Mouse (Mus musculus) hindbrain, embryonic 12.5 days (tissue): ENCODE data around the gene Art4. TPM values are rescaled to one million over a fixed set of nuclear protein-coding genes. Genes with fewer than 3 reads are reported as not detected.

Experiments
- ATAC-seq: fragments of 200-750 bp; cut with Nextera tagmentation; 2 replicates; pipeline ENCODE4 v1.8.0; 2017; ENCODE audit warnings: moderate TSS enrichment; ENCODE audit not compliant: low FRiP score
- H3K27ac ChIP-seq: fragments of 300-500 bp; sonication (generic); 2 replicates; pipeline ENCODE4 v1.5.1; 2016; ENCODE audit warnings: mild to moderate bottlenecking
- H3K27me3 ChIP-seq: fragments of 300-500 bp; sonication (generic); 2 replicates; pipeline ENCODE4 v1.6.1; 2016; ENCODE audit warnings: mild to moderate bottlenecking
- H3K36me3 ChIP-seq: fragments of 300-500 bp; sonication (generic); 2 replicates; pipeline ENCODE4 v1.6.1; 2016; ENCODE audit warnings: mild to moderate bottlenecking
- H3K4me1 ChIP-seq: fragments of 300-500 bp; sonication (generic); 2 replicates; pipeline ENCODE4 v1.6.1; 2016
- H3K4me2 ChIP-seq: fragments of 300-500 bp; sonication (generic); replicated peaks from 2 replicates; pipeline ENCODE4 v1.6.1; 2016; ENCODE audit warnings: mild to moderate bottlenecking
- H3K4me3 ChIP-seq: fragments of 300-500 bp; sonication (generic); 2 replicates; pipeline ENCODE4 v1.5.1; 2016; ENCODE audit warnings: mild to moderate bottlenecking
- H3K9ac ChIP-seq: fragments of 300-500 bp; sonication (generic); 2 replicates; pipeline ENCODE4 v1.6.1; 2016; ENCODE audit warnings: mild to moderate bottlenecking, moderate library complexity
- H3K9me3 ChIP-seq: fragments of 300-500 bp; sonication (generic); replicated peaks from 2 replicates; pipeline ENCODE4 v1.6.1; 2016; ENCODE audit warnings: mild to moderate bottlenecking
- WGBS: fragments of 180-500 bp; shearing (Covaris S2); methylation state at CpG from one replicate; pipeline ENCODE4 v1.1.7; 2016; 5-methylcytosine and 5-hydroxymethylcytosine counted together
- polyA plus RNA-seq: library from polyadenylated mRNA; unstranded; fragments of >200 nt; fragmentation: Nextera tagmentation; extraction: Ambion mirVana; gene quantifications from 2 replicates; pipeline ENCODE4 v1.2.1, GENCODE M21; 2016

The Art4 gene
- polyA plus RNA-seq = 0.47 and 0.75 TPM in 2 replicates

DNA sequence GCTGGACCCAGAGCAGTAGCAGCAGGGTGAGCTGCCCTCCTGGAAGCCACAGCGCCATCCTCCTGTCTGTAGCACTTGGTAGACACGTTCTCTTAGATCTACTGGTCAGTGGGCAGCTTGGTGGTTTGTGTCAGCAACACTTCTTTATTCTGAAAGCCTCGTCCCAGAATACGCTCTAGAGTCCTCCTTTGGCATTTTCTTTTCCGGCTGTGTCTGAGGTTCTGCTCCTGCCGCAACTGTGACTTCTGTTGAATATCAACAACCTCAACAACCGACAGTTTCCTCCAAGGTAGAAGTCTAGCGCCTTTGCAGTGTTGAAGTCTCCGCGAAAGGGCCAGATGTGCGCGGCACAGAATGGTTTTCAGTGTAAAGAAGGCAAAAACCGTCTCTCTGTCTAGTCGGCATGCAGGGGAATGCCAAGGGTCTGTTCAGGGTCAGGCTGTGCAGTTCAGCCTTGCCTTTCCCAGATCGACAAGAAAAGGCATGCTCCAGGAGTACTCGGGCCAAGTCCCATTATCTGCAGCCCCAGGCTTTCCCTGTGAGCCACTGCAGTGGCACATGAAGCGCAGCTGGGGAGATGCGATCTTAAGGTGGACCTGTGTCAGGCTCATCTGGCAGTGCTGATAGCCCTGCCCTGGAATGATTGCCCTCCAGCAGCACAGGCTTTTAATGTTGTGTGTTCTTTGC is at the start of gene Art4:
Art4 (minus strand) TSS at position 548 of the 687 bp plus-strand sequence.
- Histone ChIP-seq H3K36me3 (no peaks in the 10 kb centered on the region), H3K27ac (no peak within 1 kb of the TSS), H3K4me3 (no peak within 1 kb of the TSS), H3K4me2 (no peak within 1 kb of the TSS), H3K27me3 (no peaks in the 10 kb centered on the region), H3K9me3 (no peaks in the 10 kb centered on the region), H3K9ac (no peak within 1 kb of the TSS), H3K4me1 (peaks cover 4% of the 10 kb centered on the region; the same call in 1 of the 2 replicates)
- 68% methylated on average over 18 of the region's 18 CpGs for WGBS
- ATAC-seq = no peak

- H3K27ac ChIP-seq = no peak overlapping the region
- no peak for ATAC-seq
- peaks cover 3% of the 10 kb centered on the region for H3K4me1 ChIP-seq
- H3K4me3 ChIP-seq = no peak overlapping the region
- H3K36me3 ChIP-seq = no peaks in the 10 kb centered on the region
- H3K27me3 ChIP-seq = no peaks in the 10 kb centered on the region
- H3K9ac ChIP-seq = no peak overlapping the region
- H3K9me3 ChIP-seq = no peaks in the 10 kb centered on the region
- 67% methylated on average over 10 of the region's 10 CpGs for WGBS
- no peak overlapping the region for H3K4me2 ChIP-seq
These were observed 49.4 kb upstream of the Art4 start for GRCm38 (mm10) chr6:136906937-136907293.

- H3K9ac ChIP-seq = no peak overlapping the region
- peaks cover 3% of the 10 kb centered on the region for H3K4me1 ChIP-seq
- H3K4me2 ChIP-seq = no peak overlapping the region
- H3K27me3 ChIP-seq = no peaks in the 10 kb centered on the region
- no peaks in the 10 kb centered on the region for H3K36me3 ChIP-seq
- H3K9me3 ChIP-seq = no peaks in the 10 kb centered on the region
- H3K27ac ChIP-seq = no peak overlapping the region
- H3K4me3 ChIP-seq = no peak overlapping the region
- 81% methylated on average over 19 of the region's 19 CpGs for WGBS
- no peak for ATAC-seq
These were observed 48.9 kb upstream of the Art4 start for GRCm38 (mm10) chr6:136906283-136906936.

GRCm38 (mm10) chr6:136903885-136904470 is 46.4 kb upstream of the Art4 start:
- no peak overlapping the region for H3K27ac ChIP-seq
- 65% methylated on average over 8 of the region's 8 CpGs for WGBS
- no peaks in the 10 kb centered on the region for H3K9me3 ChIP-seq
- ATAC-seq = no peak
- no peaks in the 10 kb centered on the region for H3K27me3 ChIP-seq
- H3K36me3 ChIP-seq = no peaks in the 10 kb centered on the region
- H3K4me3 ChIP-seq = no peak overlapping the region
- no peak overlapping the region for H3K9ac ChIP-seq
- peaks cover 3% of the 10 kb centered on the region for H3K4me1 ChIP-seq
- H3K4me2 ChIP-seq = no peak overlapping the region

DNA sequence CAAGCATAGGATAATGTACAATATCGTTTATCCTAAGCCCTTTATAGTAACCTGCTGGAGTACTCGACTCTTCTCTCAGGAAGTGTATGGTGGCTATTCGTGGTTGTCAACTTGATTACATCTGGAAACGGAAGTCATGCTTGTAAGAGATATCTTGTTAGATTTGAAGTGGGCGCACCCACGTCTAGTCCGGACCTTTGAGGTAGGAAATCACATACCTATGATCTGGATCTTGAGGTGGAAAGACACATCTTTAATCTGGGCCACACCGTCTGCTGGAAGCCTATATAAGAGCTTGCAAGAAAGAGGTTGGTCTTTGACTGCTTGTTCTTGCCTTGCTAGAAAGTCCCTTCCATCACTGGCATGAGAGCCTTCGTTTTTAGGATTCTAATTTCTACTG is 45.0 kb upstream of the Art4 start:
- Histone ChIP-seq H3K4me2 (no peak overlapping the region), H3K27me3 (no peaks in the 10 kb centered on the region), H3K27ac (no peak overlapping the region), H3K4me3 (no peak overlapping the region), H3K9ac (no peak overlapping the region), H3K4me1 (peaks cover 3% of the 10 kb centered on the region), H3K36me3 (no peaks in the 10 kb centered on the region), H3K9me3 (no peaks in the 10 kb centered on the region)
- no peak for ATAC-seq
- WGBS = 91% methylated on average over 9 of the region's 9 CpGs

- Histone ChIP-seq H3K4me1 (no peaks in the 10 kb centered on the region), H3K36me3 (no peaks in the 10 kb centered on the region), H3K9me3 (no peaks in the 10 kb centered on the region), H3K4me2 (no peak overlapping the region), H3K27me3 (no peaks in the 10 kb centered on the region), H3K4me3 (no peak overlapping the region), H3K27ac (no peak overlapping the region), H3K9ac (no peak overlapping the region)
- WGBS = 80% methylated on average over 2 of the region's 2 CpGs
- no peak for ATAC-seq
These were observed 43.5 kb upstream of the Art4 start for GRCm38 (mm10) chr6:136901010-136901409.

DNA sequence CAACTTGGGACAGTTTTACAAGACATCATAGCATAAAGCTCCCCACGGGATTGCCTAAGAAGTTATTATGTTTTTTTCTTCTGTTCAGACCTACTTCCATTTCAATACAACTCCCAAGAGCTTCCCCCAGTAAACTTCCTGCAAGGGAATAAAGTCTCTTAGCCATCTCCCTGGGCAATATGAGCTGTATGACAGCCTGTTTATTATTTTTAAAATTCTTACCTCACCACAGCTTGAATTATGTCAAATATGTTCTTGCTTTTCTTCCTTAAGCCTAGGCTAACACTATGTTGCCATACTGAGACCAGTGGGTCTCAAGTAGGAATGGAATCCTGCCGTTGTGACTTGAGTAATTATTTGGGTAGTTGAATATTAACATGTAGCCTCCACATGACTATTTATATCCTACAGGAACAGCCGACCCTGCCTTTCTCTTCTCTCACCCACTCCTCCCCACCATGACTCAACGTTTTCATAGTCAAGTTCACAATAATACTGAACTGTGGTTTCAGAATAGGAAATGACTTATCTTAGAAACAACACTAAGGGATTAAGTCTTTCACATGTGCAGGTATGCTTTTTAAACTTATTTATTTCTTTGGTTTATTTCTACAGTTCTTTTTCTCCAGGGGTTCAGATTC is 43.0 kb upstream of the Art4 start:
- no peak overlapping the region for H3K4me2 ChIP-seq
- H3K9ac ChIP-seq = no peak overlapping the region
- H3K9me3 ChIP-seq = no peaks in the 10 kb centered on the region
- no peak overlapping the region for H3K27ac ChIP-seq
- WGBS = 72% methylated on average over 4 of the region's 4 CpGs
- H3K4me3 ChIP-seq = no peak overlapping the region
- ATAC-seq = no peak
- no peaks in the 10 kb centered on the region for H3K36me3 ChIP-seq
- H3K27me3 ChIP-seq = no peaks in the 10 kb centered on the region
- no peaks in the 10 kb centered on the region for H3K4me1 ChIP-seq

- H3K4me3 ChIP-seq = no peak overlapping the region
- no peaks in the 10 kb centered on the region for H3K36me3 ChIP-seq
- H3K4me1 ChIP-seq = no peaks in the 10 kb centered on the region
- H3K27ac ChIP-seq = no peak overlapping the region
- no peak overlapping the region for H3K4me2 ChIP-seq
- H3K9ac ChIP-seq = no peak overlapping the region
- 82% methylated on average over 2 of the region's 2 CpGs for WGBS
- H3K27me3 ChIP-seq = no peaks in the 10 kb centered on the region
- H3K9me3 ChIP-seq = no peaks in the 10 kb centered on the region
- no peak for ATAC-seq
These were observed 41.4 kb upstream of the Art4 start for GRCm38 (mm10) chr6:136898954-136899353.

DNA sequence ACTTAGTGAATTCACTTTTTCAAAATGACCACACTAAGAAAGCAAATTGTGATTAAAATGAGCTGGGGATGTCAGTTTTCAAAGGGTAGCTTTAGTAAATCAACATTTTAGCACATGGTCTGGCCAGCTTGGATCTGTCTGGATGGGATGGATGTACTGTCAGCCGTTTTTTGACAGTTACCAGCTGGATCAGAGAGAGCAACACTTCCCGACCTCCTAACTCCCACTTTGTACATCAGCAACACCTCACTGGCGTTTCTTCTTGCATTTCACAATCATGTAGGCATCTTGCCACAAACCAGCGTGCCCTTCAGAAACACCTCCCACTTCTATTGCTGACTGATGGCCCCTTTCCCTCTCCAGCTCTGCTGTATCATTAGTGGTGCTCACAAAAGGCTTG is 40.7 kb upstream of the Art4 start:
- Histone ChIP-seq H3K4me3 (no peak overlapping the region), H3K9me3 (no peaks in the 10 kb centered on the region), H3K27me3 (no peaks in the 10 kb centered on the region), H3K4me2 (no peak overlapping the region), H3K9ac (no peak overlapping the region), H3K36me3 (no peaks in the 10 kb centered on the region), H3K27ac (no peak overlapping the region), H3K4me1 (no peaks in the 10 kb centered on the region)
- 72% methylated on average over 4 of the region's 4 CpGs for WGBS
- ATAC-seq = no peak

DNA sequence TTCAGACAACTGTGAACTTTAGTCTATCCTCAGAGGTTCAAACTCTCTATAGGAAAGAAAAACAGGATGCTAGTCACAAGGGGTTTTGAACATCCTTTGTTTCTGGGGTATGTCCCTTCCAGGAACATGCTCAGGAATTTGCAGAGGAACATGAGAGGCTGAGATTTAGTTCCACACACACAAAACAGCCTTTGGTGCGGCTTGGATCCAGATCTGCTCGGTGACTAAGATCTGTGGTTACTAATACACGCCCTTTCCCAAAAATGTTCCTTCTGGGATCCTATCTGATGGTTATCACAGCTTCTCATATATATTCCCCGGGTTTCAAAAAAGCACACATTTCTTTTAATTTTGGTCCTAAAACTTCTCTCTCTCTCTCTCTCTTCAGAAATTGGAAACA is 40.3 kb upstream of the Art4 start:
- H3K4me2 ChIP-seq = no peak overlapping the region
- no peak overlapping the region for H3K27ac ChIP-seq
- ATAC-seq = no peak
- H3K9ac ChIP-seq = no peak overlapping the region
- no peak overlapping the region for H3K4me3 ChIP-seq
- no peaks in the 10 kb centered on the region for H3K27me3 ChIP-seq
- no peaks in the 10 kb centered on the region for H3K9me3 ChIP-seq
- 86% methylated on average over 4 of the region's 4 CpGs for WGBS
- no peaks in the 10 kb centered on the region for H3K36me3 ChIP-seq
- H3K4me1 ChIP-seq = no peaks in the 10 kb centered on the region

GRCm38 (mm10) chr6:136894532-136895339 is 37.2 kb upstream of the Art4 start:
- Histone ChIP-seq H3K27ac (no peak overlapping the region), H3K27me3 (no peaks in the 10 kb centered on the region), H3K36me3 (no peaks in the 10 kb centered on the region), H3K4me2 (no peak overlapping the region), H3K9me3 (no peaks in the 10 kb centered on the region), H3K4me3 (no peak overlapping the region), H3K9ac (no peak overlapping the region), H3K4me1 (no peaks in the 10 kb centered on the region)
- 67% methylated on average over 15 of the region's 15 CpGs for WGBS
- no peak for ATAC-seq

- Histone ChIP-seq H3K27ac (no peak overlapping the region), H3K36me3 (no peaks in the 10 kb centered on the region)
- 87% methylated on average over 2 of the region's 2 CpGs for WGBS
These were observed 34.5 kb upstream of the Art4 start for GRCm38 (mm10) chr6:136892002-136892401.

More at GRCm38 (mm10) chr6:136892002-136892401, 34.5 kb upstream of the Art4 start:
- no peak for ATAC-seq
- Histone ChIP-seq H3K4me2 (no peak overlapping the region), H3K27me3 (no peaks in the 10 kb centered on the region), H3K9ac (no peak overlapping the region), H3K9me3 (no peaks in the 10 kb centered on the region), H3K4me1 (no peaks in the 10 kb centered on the region), H3K4me3 (no peak overlapping the region)
